Mouse (Mus musculus) heart, embryonic 12.5 days (tissue): ENCODE measurements around the gene BC035044. TPM values are rescaled to one million over a fixed set of nuclear protein-coding genes. Genes with fewer than 3 reads are reported as not detected.
"Not testable (repeated sequence)": the region's sequence is repeated elsewhere in the genome, so short reads cannot be mapped to it uniquely, and the experiment has no call there.

ENCODE experiments used
- ATAC-seq: fragments of 200-750 bp; cut with Nextera tagmentation; 2 replicates; pipeline ENCODE4 v1.8.0; 2017; ENCODE audit warnings: moderate TSS enrichment, moderate library complexity; ENCODE audit not compliant: insufficient number of reproducible peaks, low FRiP score
- H3K27ac ChIP-seq: fragments of 300-500 bp; sonication (generic); 2 replicates; pipeline ENCODE4 v1.5.1; 2016; ENCODE audit warnings: mild to moderate bottlenecking, moderate library complexity; ENCODE audit not compliant: poor library complexity, severe bottlenecking
- H3K27me3 ChIP-seq: fragments of 300-500 bp; sonication (generic); replicated peaks from 2 replicates; pipeline ENCODE4 v1.6.1; 2016; ENCODE audit warnings: mild to moderate bottlenecking, moderate library complexity
- H3K36me3 ChIP-seq: fragments of 300-500 bp; sonication (generic); 2 replicates; pipeline ENCODE4 v1.6.1; 2016; ENCODE audit warnings: mild to moderate bottlenecking, moderate library complexity
- H3K4me1 ChIP-seq: fragments of 300-500 bp; sonication (generic); replicated peaks from 2 replicates; pipeline ENCODE4 v1.6.1; 2016; ENCODE audit warnings: mild to moderate bottlenecking
- H3K4me2 ChIP-seq: fragments of 300-500 bp; sonication (generic); 2 replicates; pipeline ENCODE4 v1.6.1; 2016; ENCODE audit warnings: mild to moderate bottlenecking, moderate library complexity
- H3K4me3 ChIP-seq: fragments of 300-500 bp; sonication (generic); 2 replicates; pipeline ENCODE4 v1.5.1; 2016; ENCODE audit warnings: mild to moderate bottlenecking
- H3K9ac ChIP-seq: fragments of 300-500 bp; sonication (generic); 2 replicates; pipeline ENCODE4 v1.6.1; 2016; ENCODE audit warnings: mild to moderate bottlenecking, moderate library complexity
- H3K9me3 ChIP-seq: fragments of 300-500 bp; sonication (generic); replicated peaks from 2 replicates; pipeline ENCODE4 v1.6.1; 2016; ENCODE audit warnings: mild to moderate bottlenecking, moderate library complexity
- WGBS: fragments of 180-500 bp; shearing (Covaris S2); methylation state at CpG from one replicate; pipeline ENCODE4 v1.1.7; 2016; 5-methylcytosine and 5-hydroxymethylcytosine counted together
- polyA plus RNA-seq: library from polyadenylated mRNA; unstranded; fragments of >200 nt; fragmentation: Nextera tagmentation; extraction: Ambion mirVana; gene quantifications from 2 replicates; pipeline ENCODE4 v1.2.1, GENCODE M21; 2016

The BC035044 gene
- polyA plus RNA-seq, 1 experiment from 2014 or later = 0.68 TPM

GRCm38 (mm10) chr6:128826781-128827180, 64.1 kb downstream of the BC035044 start:
- 90% methylated on average over 3 of the region's 3 CpGs for WGBS
- H3K9ac ChIP-seq = no peak overlapping the region
- H3K27ac ChIP-seq = no peak overlapping the region
- H3K36me3 ChIP-seq = no peaks in the 10 kb centered on the region
- no peak overlapping the region for H3K4me3 ChIP-seq
- no peaks in the 10 kb centered on the region for H3K4me1 ChIP-seq
- no peaks in the 10 kb centered on the region for H3K27me3 ChIP-seq
- H3K9me3 ChIP-seq = no peaks in the 10 kb centered on the region
- H3K4me2 ChIP-seq = no peak overlapping the region
- no peak for ATAC-seq

- 82% methylated on average over 6 of the region's 6 CpGs for WGBS
- ATAC-seq = no peak
Observed at GRCm38 (mm10) chr6:128826132-128826531, 64.8 kb downstream of the BC035044 start, which contains the start of the genes Gm44511 and Klrb1b. Gm44511 (minus strand) TSS chr6:128826315. Klrb1b (minus strand) TSS chr6:128826331.

GRCm38 (mm10) chr6:128818083-128818802, 72.7 kb downstream of the BC035044 start:
- no peaks in the 10 kb centered on the region for H3K9me3 ChIP-seq
- H3K9ac ChIP-seq = no peak overlapping the region
- no peaks in the 10 kb centered on the region for H3K27me3 ChIP-seq
- no peak overlapping the region for H3K4me2 ChIP-seq
- no peak overlapping the region for H3K27ac ChIP-seq
- no peak overlapping the region for H3K4me3 ChIP-seq
- no peaks in the 10 kb centered on the region for H3K4me1 ChIP-seq
- H3K36me3 ChIP-seq = no peaks in the 10 kb centered on the region
- 82% methylated on average over 4 of the region's 4 CpGs for WGBS
- no peak for ATAC-seq

More at GRCm38 (mm10) chr6:128826132-128826531, 64.8 kb downstream of the BC035044 start, which contains the start of the genes Gm44511 and Klrb1b:
- no peaks in the 10 kb centered on the region for H3K4me1 ChIP-seq
- no peak within 1 kb of the TSS for H3K4me3 ChIP-seq
- H3K27ac ChIP-seq = no peak within 1 kb of the TSS
- H3K27me3 ChIP-seq = no peaks in the 10 kb centered on the region
- no peak within 1 kb of the TSS for H3K4me2 ChIP-seq
- no peaks in the 10 kb centered on the region for H3K9me3 ChIP-seq
- H3K9ac ChIP-seq = no peak within 1 kb of the TSS
- no peaks in the 10 kb centered on the region for H3K36me3 ChIP-seq

- Histone ChIP-seq H3K9ac (no peak overlapping the region), H3K9me3 (peaks cover 9% of the 10 kb centered on the region; the same call in 1 of the 2 replicates), H3K4me1 (no peaks in the 10 kb centered on the region), H3K4me3 (no peak overlapping the region), H3K27me3 (no peaks in the 10 kb centered on the region), H3K36me3 (no peaks in the 10 kb centered on the region), H3K4me2 (no peak overlapping the region), H3K27ac (no peak overlapping the region)
- no peak for ATAC-seq
- 83% methylated on average over 5 of the region's 5 CpGs for WGBS
Observed at GRCm38 (mm10) chr6:128808532-128808931, 82.4 kb downstream of the BC035044 start.

- no peaks in the 10 kb centered on the region for H3K27me3 ChIP-seq
- H3K9me3 ChIP-seq = peaks cover 9% of the 10 kb centered on the region; the same call in 1 of the 2 replicates
- ATAC-seq = no peak
- 69% methylated on average over 3 of the region's 3 CpGs for WGBS
- H3K4me1 ChIP-seq = 0 out of 2 replicates have a peak, but pooled peaks cover 3% of the 10 kb centered on the region
- no peak overlapping the region for H3K4me2 ChIP-seq
- H3K36me3 ChIP-seq = no peaks in the 10 kb centered on the region
- H3K4me3 ChIP-seq = no peak overlapping the region
- no peak overlapping the region for H3K27ac ChIP-seq
- H3K9ac ChIP-seq = no peak overlapping the region
Observed at GRCm38 (mm10) chr6:128807021-128807420, 83.9 kb downstream of the BC035044 start.

GRCm38 (mm10) chr6:128804823-128805640, 85.9 kb downstream of the BC035044 start:
- not testable (repeated sequence) for ATAC-seq, H3K27me3 ChIP-seq, H3K4me3 ChIP-seq, H3K9ac ChIP-seq, H3K36me3 ChIP-seq, H3K27ac ChIP-seq, H3K4me1 ChIP-seq, H3K9me3 ChIP-seq
- WGBS = 62% methylated on average over 7 of the region's 7 CpGs
- 0 out of 2 replicates have a peak overlapping the region, but pooled peaks have one; percentile 7 for H3K4me2 ChIP-seq

- Histone ChIP-seq H3K9me3 (peaks cover 4% of the 10 kb centered on the region; the same call in 1 of the 2 replicates), H3K27ac (no peak overlapping the region), H3K4me3 (peak overlapping the region; percentile 56), H3K27me3 (no peaks in the 10 kb centered on the region), H3K4me2 (peak overlapping the region; percentile 75), H3K9ac (peak overlapping the region; percentile 69; the same call in 1 of the 2 replicates), H3K36me3 (no peaks in the 10 kb centered on the region), H3K4me1 (peaks cover 7% of the 10 kb centered on the region; the same call in 1 of the 2 replicates)
- ATAC-seq = peak; percentile 92
- 7% methylated on average over 26 of the region's 26 CpGs for WGBS
Observed at GRCm38 (mm10) chr6:128802999-128803857, 87.7 kb downstream of the BC035044 start.

GRCm38 (mm10) chr6:128802557-128802956, 88.4 kb downstream of the BC035044 start:
- no peaks in the 10 kb centered on the region for H3K27me3 ChIP-seq

GRCm38 (mm10) chr6:128800696-128801095, 90.2 kb downstream of the BC035044 start:
- not testable (repeated sequence) for H3K4me3 ChIP-seq, H3K9me3 ChIP-seq, H3K27me3 ChIP-seq, H3K4me2 ChIP-seq, H3K27ac ChIP-seq, H3K9ac ChIP-seq, H3K36me3 ChIP-seq, ATAC-seq
- WGBS = 86% methylated on average over 5 of the region's 5 CpGs
- H3K4me1 ChIP-seq = peaks cover 11% of the 10 kb centered on the region; the same call in 1 of the 2 replicates

More at GRCm38 (mm10) chr6:128802557-128802956, 88.4 kb downstream of the BC035044 start:
- Histone ChIP-seq H3K4me3 (peak overlapping the region; percentile 56), H3K4me2 (peak overlapping the region; percentile 75), H3K9ac (peak overlapping the region; percentile 69), H3K4me1 (peaks cover 11% of the 10 kb centered on the region; the same call in 1 of the 2 replicates), H3K27ac (0 out of 2 replicates have a peak overlapping the region, but pooled peaks have one; percentile 12), H3K9me3 (no peaks in the 10 kb centered on the region), H3K36me3 (no peaks in the 10 kb centered on the region)
- 13% methylated on average over 10 of the region's 10 CpGs for WGBS
- peak; percentile 33 for ATAC-seq

- H3K4me3 ChIP-seq = peak overlapping the region; percentile 63
- ATAC-seq = no peak
- H3K27me3 ChIP-seq = no peaks in the 10 kb centered on the region
- H3K36me3 ChIP-seq = no peaks in the 10 kb centered on the region
- peaks cover 11% of the 10 kb centered on the region; the same call in 1 of the 2 replicates for H3K4me1 ChIP-seq
- peak overlapping the region; percentile 47; the same call in 1 of the 2 replicates for H3K9ac ChIP-seq
- no peaks in the 10 kb centered on the region for H3K9me3 ChIP-seq
- WGBS = 19% methylated on average over 7 of the region's 7 CpGs
- no peak overlapping the region for H3K27ac ChIP-seq
- peak overlapping the region; percentile 66 for H3K4me2 ChIP-seq
Observed at GRCm38 (mm10) chr6:128799896-128800270, 91.0 kb downstream of the BC035044 start.
